In the genomic region with DNA sequence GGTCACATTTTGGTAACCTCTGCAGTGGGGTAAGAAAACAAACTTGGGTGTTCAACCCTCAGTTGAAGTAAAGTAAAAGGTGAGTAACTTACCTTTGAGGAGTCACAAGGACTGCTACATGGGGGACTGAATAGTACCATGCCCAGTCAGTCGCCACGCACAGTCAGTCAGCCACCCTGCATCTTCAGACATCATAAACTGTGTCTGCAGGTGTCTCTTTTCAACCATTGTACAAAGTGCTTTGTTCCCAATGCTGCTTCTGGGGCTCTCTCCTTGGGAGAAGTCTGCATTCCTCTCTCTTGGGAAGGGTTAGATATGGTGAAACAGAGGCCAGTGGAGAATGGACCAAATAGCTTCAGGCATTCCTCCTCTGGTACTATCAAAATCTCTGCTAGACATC, we compare ENCODE assay signal across 26 mouse cellular contexts.
"Had no signal": no experiment of that assay in that cellular context is flagged by ENCODE, and none has a peak within 500 bp of the region (broad histone marks: within the 10 kb centered on the region; RNA-seq: fewer than 3 reads in every experiment).

No protein-coding gene starts in this region.

- H3K27me3 ChIP-seq: embryonic facial prominence, embryonic 12.5 days; embryonic facial prominence, embryonic 13.5 days; embryonic facial prominence, embryonic 15.5 days; forebrain, embryonic 12.5 days; forebrain, embryonic 13.5 days; forebrain, embryonic 15.5 days had no signal

- H3K36me3 ChIP-seq: embryonic facial prominence, embryonic 12.5 days; embryonic facial prominence, embryonic 13.5 days; embryonic facial prominence, embryonic 15.5 days; forebrain, embryonic 10.5 days; forebrain, embryonic 12.5 days; forebrain, embryonic 15.5 days had no signal

- H3K4me1 ChIP-seq: embryonic facial prominence, embryonic 10.5 days; embryonic facial prominence, embryonic 12.5 days; forebrain, embryonic 10.5 days; forebrain, embryonic 12.5 days; forebrain, embryonic 13.5 days; forebrain, embryonic 15.5 days had no signal

- H3K9me3 ChIP-seq: embryonic facial prominence, embryonic 12.5 days; embryonic facial prominence, embryonic 13.5 days; embryonic facial prominence, embryonic 15.5 days had no signal

- H3K27ac ChIP-seq: embryonic facial prominence, embryonic 10.5 days; embryonic facial prominence, embryonic 12.5 days; embryonic facial prominence, embryonic 13.5 days; embryonic facial prominence, embryonic 15.5 days; forebrain, embryonic 10.5 days; forebrain, embryonic 12.5 days; forebrain, embryonic 13.5 days; forebrain, embryonic 15.5 days; gastrocnemius, adult 2 months; heart, adult 2 months had no signal

- DNase-seq: cerebellum, adult 2 months; cerebellum, adult 8-10 months; cerebellum, adult 9-10 months; cerebellum, adult 9-11 months; cerebellum, postnatal 10 days; cerebellum, postnatal 14 days; cerebellum, postnatal 25 days; cerebellum, postnatal 36 days; embryo, embryonic 11 days; forebrain, postnatal 0 days; gastrocnemius, adult 2 months; gastrocnemius, postnatal 10 days; gastrocnemius, postnatal 14 days; gastrocnemius, postnatal 25 days; gastrocnemius, postnatal 36 days; heart, adult 18-20 months; heart, adult 2 months had no signal

- H3K4me3 ChIP-seq: embryonic facial prominence, embryonic 10.5 days; embryonic facial prominence, embryonic 12.5 days; embryonic facial prominence, embryonic 13.5 days; embryonic facial prominence, embryonic 15.5 days; erythroblast, embryonic 14.5 days; forebrain, embryonic 10.5 days; forebrain, embryonic 12.5 days; forebrain, embryonic 13.5 days; forebrain, embryonic 15.5 days; gastrocnemius, adult 2 months; heart, adult 2 months had no signal
